Mouse (Mus musculus) cerebral cortex, adult 2 months (tissue): Measurements from ENCODE around the gene Tff2.

Experiments
- WGBS: fragments of 180-500 bp; shearing (Covaris S2); methylation state at CpG from one replicate; pipeline ENCODE4 v1.1.7; 2018; 5-methylcytosine and 5-hydroxymethylcytosine counted together

The Tff2 gene

GRCm38 (mm10) chr17:31144040-31145037 lies at the start of gene Tff2:
Gene Tff2, minus strand, starts transcription at chr17:31144282.
- WGBS = 70% methylated on average over 15 of the region's 15 CpGs

- WGBS = 81% methylated on average over 9 of the region's 9 CpGs
Observed at GRCm38 (mm10) chr17:31193360-31193759, 49.3 kb upstream of the Tff2 start.

- 76% methylated on average over 2 of the region's 2 CpGs for WGBS
Observed at GRCm38 (mm10) chr17:31192663-31193062, 48.6 kb upstream of the Tff2 start.

GRCm38 (mm10) chr17:31191825-31192224 lies 47.7 kb upstream of the Tff2 start:
- WGBS = 92% methylated on average over 8 of the region's 8 CpGs

GRCm38 (mm10) chr17:31187370-31187769 lies 43.3 kb upstream of the Tff2 start:
- WGBS = 25% methylated on average over 4 of the region's 4 CpGs

- WGBS = 90% methylated on average over 12 of the region's 12 CpGs
Observed at GRCm38 (mm10) chr17:31184269-31184990, 40.3 kb upstream of the Tff2 start.

- 55% methylated on average over 12 of the region's 12 CpGs for WGBS
Observed at GRCm38 (mm10) chr17:31183180-31183974, 39.3 kb upstream of the Tff2 start.

GRCm38 (mm10) chr17:31181490-31181889 lies 37.4 kb upstream of the Tff2 start:
- 86% methylated on average over 4 of the region's 4 CpGs for WGBS

GRCm38 (mm10) chr17:31176321-31176720 lies 32.2 kb upstream of the Tff2 start:
- 92% methylated on average over 4 of the region's 4 CpGs for WGBS

- 89% methylated on average over 5 of the region's 5 CpGs for WGBS
Observed at GRCm38 (mm10) chr17:31169796-31170195, 25.7 kb upstream of the Tff2 start.

GRCm38 (mm10) chr17:31165127-31165526 lies 21.0 kb upstream of the Tff2 start, which contains the start of gene Tff1:
Gene Tff1, minus strand, starts transcription at chr17:31165277.
- WGBS = 90% methylated on average over 6 of the region's 6 CpGs

- 88% methylated on average over 2 of the region's 2 CpGs for WGBS
Observed at GRCm38 (mm10) chr17:31163821-31164220, 19.7 kb upstream of the Tff2 start.

GRCm38 (mm10) chr17:31162607-31163006 lies 18.5 kb upstream of the Tff2 start:
- 72% methylated on average over 12 of the region's 12 CpGs for WGBS

GRCm38 (mm10) chr17:31160291-31160690 lies 16.2 kb upstream of the Tff2 start:
- WGBS = 79% methylated on average over 4 of the region's 4 CpGs

- whole genome bisulfite sequencing = 88% methylated on average over 6 of the region's 6 CpGs
Observed at GRCm38 (mm10) chr17:31157921-31158320, 13.8 kb upstream of the Tff2 start.

- 52% methylated on average over 8 of the region's 8 CpGs for WGBS
Observed at GRCm38 (mm10) chr17:31153785-31154184, 9.7 kb upstream of the Tff2 start.

- WGBS = 84% methylated on average over 9 of the region's 9 CpGs
Observed at GRCm38 (mm10) chr17:31152966-31153499, 9.0 kb upstream of the Tff2 start.

GRCm38 (mm10) chr17:31152512-31152911 lies 8.4 kb upstream of the Tff2 start:
- 74% methylated on average over 5 of the region's 5 CpGs for WGBS

- 85% methylated on average over 9 of the region's 9 CpGs for WGBS
Observed at GRCm38 (mm10) chr17:31145998-31146397, 1.9 kb upstream of the Tff2 start.

GRCm38 (mm10) chr17:31142116-31142515 lies 2.0 kb downstream of the Tff2 start:
- 90% methylated on average over 7 of the region's 7 CpGs for WGBS

GRCm38 (mm10) chr17:31138398-31138797 lies 5.7 kb downstream of the Tff2 start:
- WGBS = 22% methylated on average over 5 of the region's 5 CpGs
